Mouse (Mus musculus): ENCODE measurements around the gene 4921536K21Rik. TPM values are rescaled to one million over a fixed set of nuclear protein-coding genes. Genes with fewer than 3 reads are reported as not detected.
"Not testable (repeated sequence)": the region's sequence is repeated elsewhere in the genome, so short reads cannot be mapped to it uniquely, and the experiment has no call there.

4921536K21Rik gene
- total RNA-seq, 2 experiments from 2014 or later: 0.32 to 0.38 TPM

- intact Hi-C loops (cut with DNase I): loop anchor here (2.0 kb wide), 1 partner anchor 17 kb away; the partner anchor contains the start of genes 4921536K21Rik and Dusp18
- peak; percentile 32 to 42 for DNase-seq
Measured at GRCm38 (mm10) chr11:3912100-3912874, 17.4 kb upstream of the 4921536K21Rik start.

DNA sequence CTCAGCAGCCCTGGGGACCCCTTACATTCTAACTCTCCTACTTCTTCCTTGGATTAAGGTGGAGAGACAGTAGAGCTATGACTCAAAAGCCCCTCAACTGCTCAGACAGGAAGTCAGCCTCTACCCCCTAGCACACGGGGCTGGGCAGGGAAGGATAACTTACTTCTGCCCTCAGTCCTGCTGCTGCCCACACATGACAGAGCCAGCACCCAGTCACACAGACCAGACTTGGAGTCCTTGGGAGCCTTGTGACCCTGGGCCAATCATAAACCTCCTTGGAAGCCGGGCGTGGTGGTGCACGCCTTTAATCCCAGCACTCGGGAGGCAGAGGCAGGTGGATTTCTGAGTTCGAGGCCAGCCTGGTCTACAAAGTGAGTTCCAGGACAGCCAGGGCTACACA lies 16.5 kb upstream of the 4921536K21Rik start:
- intact Hi-C loops (cut with DNase I); DNase-seq: not testable (repeated sequence)

DNA sequence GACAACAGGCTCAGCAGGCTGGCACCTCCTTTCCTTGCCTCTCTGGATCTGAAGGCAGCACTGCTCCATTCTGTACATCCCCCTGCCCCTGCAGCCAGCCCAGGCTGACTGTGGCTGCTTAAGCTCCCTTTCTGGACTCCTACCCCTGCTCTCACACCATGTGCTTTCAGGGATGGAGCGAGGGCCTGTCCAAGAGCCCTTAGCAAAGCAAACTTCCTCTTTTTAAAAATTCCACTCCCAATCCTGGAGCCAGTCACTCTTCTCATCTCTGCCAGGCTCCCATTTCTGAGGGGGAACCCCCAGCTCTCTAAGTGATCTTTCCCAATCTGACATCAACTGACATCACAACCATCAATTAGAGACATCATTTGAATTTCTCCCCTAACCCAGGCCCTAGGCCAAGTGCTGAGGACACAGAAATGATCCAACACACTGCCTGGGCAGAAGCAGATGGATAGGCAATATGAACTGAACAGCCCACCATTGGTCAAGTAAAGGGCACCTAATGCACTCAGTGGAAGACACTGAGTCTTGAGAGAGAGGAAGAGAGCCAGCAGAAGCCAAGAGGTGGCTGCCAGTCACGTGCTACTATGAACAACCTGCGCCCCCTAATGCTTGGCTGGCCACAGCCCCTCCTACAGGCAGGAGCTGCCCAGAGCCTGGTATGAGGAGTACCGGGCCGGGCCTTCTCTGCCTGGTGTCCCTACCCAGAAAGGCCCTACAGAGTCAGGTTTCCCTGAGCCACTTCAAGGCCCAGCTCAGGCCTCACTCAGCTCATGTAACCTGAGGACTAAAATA lies 15.8 kb upstream of the 4921536K21Rik start:
- peak in 1 of 2 experiments; percentile 17 for DNase-seq
- intact Hi-C loops (cut with DNase I): no loop called here

- DNase-seq: no peak
- intact Hi-C loops (cut with DNase I): no loop called here
Measured at GRCm38 (mm10) chr11:3909236-3909635, 14.3 kb upstream of the 4921536K21Rik start.

GRCm38 (mm10) chr11:3905446-3905845 lies 10.5 kb upstream of the 4921536K21Rik start:
- DNase-seq: no peak
- intact Hi-C loops (cut with DNase I): no loop called here

DNA sequence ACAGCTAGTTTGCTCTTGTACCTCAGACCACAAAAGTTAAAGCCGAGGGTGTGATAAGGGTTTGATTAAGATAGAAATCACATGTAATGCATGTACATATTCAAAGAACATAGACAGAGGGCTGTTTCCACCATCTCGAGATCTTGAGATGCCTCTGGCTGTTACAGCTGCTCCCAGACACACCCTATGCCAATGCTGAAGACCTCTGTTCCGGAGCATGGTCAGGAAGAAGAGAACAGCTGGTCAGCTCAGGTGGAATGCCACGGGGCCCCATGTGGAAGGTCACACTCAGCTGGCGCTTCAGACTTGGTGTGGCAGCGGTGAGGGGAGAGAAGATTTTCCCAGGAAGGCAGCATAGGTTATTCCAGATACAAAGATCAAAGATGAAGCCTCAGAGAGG lies 9.8 kb upstream of the 4921536K21Rik start:
- intact Hi-C loops (cut with DNase I): no loop called here
- DNase-seq: no peak

DNA sequence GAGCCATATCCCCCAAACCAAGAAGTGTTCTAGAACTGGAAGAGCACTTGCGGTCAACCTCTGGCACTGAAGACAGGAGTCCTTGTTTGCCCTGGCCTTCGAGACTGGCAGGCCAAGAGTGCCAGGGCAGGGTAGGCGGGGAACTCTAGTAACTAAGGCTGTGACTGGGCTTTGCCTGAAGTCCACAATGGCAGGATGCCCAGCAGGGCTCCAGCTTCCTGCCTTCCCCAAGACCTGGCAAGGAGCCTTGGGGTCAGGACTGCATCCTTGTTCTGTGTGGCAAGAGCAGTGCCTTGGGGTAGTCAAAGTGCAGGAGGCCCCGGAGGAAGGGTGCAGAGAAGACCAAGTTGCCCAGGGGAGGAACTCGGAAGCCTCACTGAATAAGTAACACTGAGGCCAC lies 8.1 kb upstream of the 4921536K21Rik start:
- intact Hi-C loops (cut with DNase I): no loop called here

DNA sequence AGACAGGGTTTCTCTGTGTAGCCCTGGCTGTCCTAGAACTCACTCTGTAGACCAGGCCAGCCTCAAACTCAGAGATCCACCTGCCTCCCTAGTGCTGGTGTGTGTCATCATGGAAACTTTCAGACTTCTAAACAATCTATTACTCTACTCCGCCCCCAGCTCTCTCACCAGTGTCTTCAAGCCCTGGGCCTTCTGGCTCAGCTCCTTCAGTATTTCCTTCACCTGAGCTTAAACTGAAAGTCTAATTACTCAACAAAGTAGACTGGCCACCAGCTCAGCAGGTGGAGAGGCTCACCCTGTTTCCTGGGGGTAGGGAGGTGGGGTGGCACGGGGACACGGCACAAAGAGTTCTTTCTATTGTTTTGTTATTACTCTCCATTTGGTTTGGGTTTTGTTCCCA lies 7.6 kb upstream of the 4921536K21Rik start:
- DNase-seq: no peak
- intact Hi-C loops (cut with DNase I): no loop called here

More for the DNA sequence above, 8.1 kb upstream of the 4921536K21Rik start:
- peak; percentile 79 to 81 for DNase-seq

GRCm38 (mm10) chr11:3900296-3900695 lies 5.4 kb upstream of the 4921536K21Rik start:
- DNase-seq: no peak
- intact Hi-C loops (cut with DNase I): no loop called here

DNA sequence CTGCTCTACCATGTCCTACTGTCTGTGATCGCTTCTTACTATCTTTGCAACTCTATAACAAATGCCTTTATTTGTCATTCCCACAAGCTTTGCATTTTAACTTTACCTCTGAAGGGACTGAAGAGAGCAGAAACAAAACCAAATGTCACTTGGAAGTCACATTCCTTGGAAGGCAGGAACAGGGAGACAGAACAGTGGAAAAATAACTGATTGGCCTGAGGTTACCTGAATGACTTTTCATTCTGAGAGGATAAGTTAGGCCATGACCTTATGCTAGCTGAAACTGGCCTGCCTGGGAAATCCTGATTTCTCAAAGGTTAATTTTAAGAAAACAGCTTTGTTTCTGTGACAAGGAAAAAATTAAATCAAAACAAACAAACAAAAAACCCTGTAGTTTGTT lies 1.0 kb upstream of the 4921536K21Rik start:
- intact Hi-C loops (cut with DNase I): loop anchor here (2.0 to 10.0 kb wide), 2 partner anchors 17 to 371 kb away; no protein-coding TSS in a partner anchor
- DNase-seq: peak; percentile 19 to 30

- no peak for DNase-seq
- intact Hi-C loops (cut with DNase I): loop anchor here (2.0 to 10.0 kb wide), 2 partner anchors 17 to 371 kb away; no protein-coding TSS in a partner anchor
Measured at GRCm38 (mm10) chr11:3895458-3895857, 560 bp upstream of the 4921536K21Rik start.

- intact Hi-C loops (cut with DNase I): loop anchor here (2.0 to 10.0 kb wide), 2 partner anchors 19 to 369 kb away; no protein-coding TSS in a partner anchor
Measured at GRCm38 (mm10) chr11:3893970-3894369, 928 bp downstream of the 4921536K21Rik start.

DNA sequence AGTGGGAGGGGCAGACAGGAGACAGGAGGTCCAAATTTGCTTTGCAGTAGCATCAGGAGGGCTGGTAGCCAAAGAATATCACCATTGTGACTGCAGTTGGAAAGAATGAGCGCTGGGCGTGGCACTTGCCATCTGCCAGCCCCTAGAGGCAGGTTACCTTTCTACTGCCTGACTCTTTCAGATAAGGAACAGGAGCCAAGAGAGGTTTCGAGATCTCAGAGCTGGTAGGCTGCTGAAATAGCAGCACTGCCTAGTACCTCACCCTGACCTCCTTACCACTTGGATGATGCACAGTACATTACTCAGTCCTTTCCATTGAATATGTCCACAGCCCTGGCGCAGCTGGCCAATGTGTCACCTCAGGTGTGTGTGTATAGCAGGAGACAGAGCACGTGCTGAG lies 7.6 kb downstream of the 4921536K21Rik start:
- intact Hi-C loops (cut with DNase I): no loop called here
- DNase-seq: no peak

More at GRCm38 (mm10) chr11:3893970-3894369, 928 bp downstream of the 4921536K21Rik start:
- no peak for DNase-seq

DNA sequence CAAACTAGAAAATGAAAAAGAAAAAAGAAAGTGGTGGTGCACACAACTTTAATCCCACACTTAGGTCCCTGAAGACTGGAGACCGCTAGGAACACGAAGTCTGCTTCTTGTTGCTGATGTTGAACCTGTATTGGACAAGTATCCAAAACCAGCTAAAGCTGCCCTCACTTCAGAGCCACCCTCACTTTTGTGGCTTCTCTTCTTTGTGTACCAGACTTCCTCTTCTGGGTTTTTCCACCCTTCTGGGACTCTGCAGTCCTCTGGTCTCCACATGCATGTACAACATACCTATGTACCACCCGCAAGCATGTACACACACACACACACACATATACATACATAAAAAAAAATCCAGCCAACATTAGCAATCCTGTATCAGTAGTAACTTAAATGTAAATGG lies 11.2 kb downstream of the 4921536K21Rik start:
- intact Hi-C loops (cut with DNase I): loop anchor here (5.0 kb wide), 1 partner anchor 171 kb away; no protein-coding TSS in a partner anchor
- DNase-seq: no peak

DNA sequence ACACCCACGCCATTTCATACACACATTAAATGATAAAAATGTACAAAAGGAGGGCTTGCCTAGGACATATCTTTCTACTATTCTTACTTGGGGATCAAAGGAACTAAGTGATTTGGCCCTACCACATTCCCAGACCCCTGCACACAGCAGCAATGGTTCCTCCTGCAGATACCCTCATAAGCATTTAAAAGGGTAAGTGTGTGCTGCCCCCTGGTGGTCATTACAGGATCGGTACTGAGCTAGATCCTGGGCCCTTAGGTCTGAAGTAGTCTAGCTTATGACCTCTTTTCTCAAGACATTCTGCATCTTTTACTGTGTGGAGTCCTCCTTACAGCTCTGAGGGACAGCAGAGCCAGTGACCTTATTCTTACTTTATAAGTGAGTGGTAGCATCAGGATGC lies 15.1 kb downstream of the 4921536K21Rik start:
- intact Hi-C loops (cut with DNase I): loop anchor here (1.0 to 5.0 kb wide), 2 partner anchors 72 to 168 kb away; no protein-coding TSS in a partner anchor
- DNase-seq: peak; percentile 67 to 77

GRCm38 (mm10) chr11:3878660-3879059 lies 16.2 kb downstream of the 4921536K21Rik start:
- no peak for DNase-seq
- intact Hi-C loops (cut with DNase I): no loop called here

- intact Hi-C loops (cut with DNase I): no loop called here
Measured at GRCm38 (mm10) chr11:3876419-3876818, 18.5 kb downstream of the 4921536K21Rik start.

DNA sequence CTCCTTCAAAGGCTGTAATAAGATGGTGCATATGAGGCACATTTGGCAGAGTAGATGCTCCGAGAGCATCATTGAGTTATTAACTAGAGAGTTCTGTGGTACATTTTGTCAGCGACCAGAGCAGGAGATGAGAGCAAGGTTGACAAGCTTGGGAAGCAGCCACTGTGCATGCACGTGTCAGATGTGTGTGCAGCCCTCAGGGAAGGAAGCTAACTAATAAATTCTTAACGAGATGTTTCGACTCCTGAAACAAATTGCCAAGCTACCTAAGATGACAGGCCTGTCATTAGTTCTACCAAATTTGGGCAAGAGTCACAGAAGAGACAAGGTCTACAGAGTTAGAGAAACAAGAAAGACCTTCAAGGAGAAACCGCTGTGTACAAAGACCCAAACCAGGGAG lies 30.6 kb downstream of the 4921536K21Rik start:
- DNase-seq: no peak
- intact Hi-C loops (cut with DNase I): no loop called here

More at GRCm38 (mm10) chr11:3876419-3876818, 18.5 kb downstream of the 4921536K21Rik start:
- DNase-seq: no peak

DNA sequence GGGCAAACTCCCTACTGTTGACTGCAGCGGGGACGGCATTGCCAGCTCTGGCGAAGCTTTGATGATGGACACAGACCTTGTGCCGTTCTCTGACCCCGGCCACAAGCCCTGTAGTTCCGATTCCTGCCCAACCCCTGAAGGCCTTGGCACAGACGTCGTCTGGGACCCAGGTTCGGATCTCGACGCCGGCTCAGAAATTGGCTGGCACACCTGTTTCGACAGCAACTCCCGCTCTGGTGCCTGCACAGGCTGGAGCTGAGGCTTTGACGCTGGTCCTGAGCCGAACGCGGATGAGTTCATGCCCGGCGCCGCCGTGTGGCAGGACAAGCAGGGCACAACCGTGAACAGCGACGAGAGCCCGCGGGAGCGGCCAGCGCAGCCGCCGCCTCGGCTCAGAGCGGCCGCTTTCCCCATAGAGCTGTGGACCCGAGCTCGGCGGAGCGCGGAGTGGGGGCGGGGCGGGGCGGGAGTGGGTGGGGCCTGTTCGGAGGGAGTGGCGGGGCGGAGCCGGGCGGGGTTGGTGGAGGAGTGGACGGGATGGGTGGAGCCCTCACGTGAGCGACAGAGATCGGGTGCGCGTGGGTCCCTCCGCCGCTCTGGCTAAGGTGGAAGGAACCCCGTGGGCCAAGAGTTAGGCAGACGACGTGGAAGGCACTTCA lies 31.3 kb downstream of the 4921536K21Rik start, which contains the start of gene Osbp2:
TSS of gene Osbp2 (minus strand) at position 450 of the 659 bp plus-strand sequence.
- DNase-seq: peak; percentile 75 to 79
- intact Hi-C loops (cut with DNase I): no loop called here

DNA sequence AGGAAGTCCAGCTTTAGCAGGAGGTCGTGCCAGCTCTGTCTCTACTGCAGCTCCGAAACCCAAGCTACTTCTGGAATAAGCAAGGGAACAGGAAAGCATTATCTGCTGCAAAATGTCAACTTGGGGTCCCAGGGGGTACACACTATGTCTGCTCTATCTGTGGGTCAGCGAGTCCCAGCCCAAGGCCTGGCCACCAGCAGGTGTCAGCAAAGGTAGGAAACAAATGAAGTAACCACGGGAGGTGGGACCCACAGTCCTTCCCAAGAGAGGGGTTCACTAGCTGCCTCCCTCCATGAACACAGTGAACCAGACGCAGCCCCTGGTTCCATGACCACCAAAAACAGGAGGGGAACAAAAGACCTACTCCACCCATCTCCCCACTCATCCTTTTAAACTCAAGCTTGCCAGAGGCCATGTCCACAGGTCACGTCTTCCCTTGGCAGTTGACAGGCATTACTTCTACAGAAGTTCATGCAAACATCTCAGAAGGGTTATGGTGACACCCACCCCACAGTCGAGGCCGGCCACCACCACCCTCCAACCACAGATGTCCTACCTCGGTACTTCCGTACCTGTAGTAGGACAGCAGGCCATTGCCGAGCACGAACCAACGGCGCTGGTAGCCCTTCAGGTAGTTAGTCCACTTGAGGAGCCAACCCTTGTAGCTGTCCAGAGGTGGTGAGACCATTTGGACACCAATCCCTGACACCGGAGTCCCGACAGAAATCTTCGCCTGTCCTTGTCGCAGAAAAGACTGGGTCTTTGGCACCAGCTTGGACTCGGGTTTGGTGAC lies 32.0 kb downstream of the 4921536K21Rik start:
- intact Hi-C loops (cut with DNase I): no loop called here
- DNase-seq: no peak
